Mouse (Mus musculus) kidney, postnatal 4 days (tissue): Measurements from ENCODE around the gene Cpm.
"Not testable (repeated sequence)": the region's sequence is repeated elsewhere in the genome, so short reads cannot be mapped to it uniquely, and the experiment has no call there.

Experiments used
- DNase-seq, 2 experiments: peaks; one replicate each; pipeline ENCODE4 v3.0.0; 2021; ENCODE audit warnings: mixed read lengths in 2 of 2

Gene Cpm

DNA sequence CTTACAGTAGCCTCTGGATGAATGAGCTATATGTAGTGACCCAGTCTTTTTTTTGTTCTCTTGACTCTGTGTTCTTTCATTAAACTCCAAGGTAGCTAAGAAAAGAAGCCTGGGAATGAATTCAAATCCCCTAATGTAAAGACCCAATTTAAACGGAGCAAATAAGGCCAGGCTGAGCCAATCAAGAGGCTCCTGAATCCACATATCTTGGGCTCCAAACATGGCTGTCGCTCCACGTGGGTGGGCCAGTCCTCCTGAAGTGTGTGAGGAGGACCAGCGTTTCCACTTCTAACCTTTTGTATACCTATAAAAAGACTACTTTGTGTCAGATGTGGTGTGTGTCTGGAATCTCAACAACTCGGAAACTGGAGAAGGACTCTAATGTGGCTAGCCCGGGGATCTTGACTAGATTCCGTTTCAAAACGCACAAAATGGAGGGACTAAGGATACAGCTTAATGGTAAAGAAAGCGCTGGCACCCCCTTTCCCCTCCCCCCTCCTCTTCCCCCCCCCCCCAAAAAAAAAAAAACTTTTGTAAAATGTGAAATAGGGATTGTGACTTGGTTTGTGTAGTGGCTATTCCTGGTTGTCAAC lies 98.3 kb downstream of the Cpm start:
- DNase-seq: no peak

DNA sequence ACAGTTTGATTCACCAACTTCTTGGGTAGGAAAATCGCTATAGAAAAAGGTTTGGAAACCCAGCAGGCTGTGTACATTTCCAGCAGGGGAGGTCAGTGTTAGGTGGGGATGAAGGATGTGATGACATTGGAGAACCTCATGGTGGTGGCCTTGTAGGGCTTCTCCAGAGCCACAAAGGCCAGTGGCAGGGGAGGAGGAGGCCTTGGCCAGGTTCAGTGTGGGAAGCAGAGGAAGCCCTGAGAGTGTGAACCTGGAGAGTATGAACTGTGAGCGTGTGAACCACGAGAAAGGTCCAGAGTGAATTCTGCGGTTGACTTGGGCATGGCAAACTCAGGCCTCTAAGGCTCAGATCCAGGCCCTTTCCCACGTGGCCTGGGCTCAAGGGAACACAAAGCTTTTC lies 99.3 kb downstream of the Cpm start:
- no peak for DNase-seq

DNA sequence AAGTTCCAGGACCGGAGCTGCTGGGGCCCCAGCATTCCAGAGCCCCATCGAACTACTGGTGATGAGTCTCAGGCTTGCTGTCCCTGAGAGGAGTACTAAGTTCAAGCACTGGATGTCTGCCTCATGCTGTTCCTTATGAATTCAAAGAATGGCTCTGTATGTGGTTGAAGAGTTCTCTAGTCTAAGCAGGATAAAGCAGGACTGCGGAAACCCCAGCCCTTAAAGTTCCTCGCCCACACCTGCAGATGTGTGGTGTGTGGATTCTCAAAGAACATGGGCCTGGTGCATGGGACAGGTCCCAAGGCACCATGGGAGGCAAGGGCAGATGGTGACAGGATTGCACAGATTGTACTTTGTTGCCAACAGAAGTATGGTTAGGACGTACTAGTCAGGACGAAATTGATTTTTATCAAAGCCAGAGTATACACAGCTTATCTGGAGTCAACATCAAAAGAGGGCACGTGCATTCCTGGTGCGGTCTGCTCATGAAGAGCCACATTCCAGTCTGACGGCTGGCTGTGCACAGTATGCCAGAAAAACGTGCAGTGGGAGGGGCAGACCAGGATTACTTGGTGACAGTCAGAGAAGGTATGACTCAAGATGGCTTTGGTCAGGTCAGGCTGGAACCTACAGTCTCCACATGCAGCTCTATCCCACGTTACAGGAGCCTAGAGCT lies 100.0 kb downstream of the Cpm start:
- no peak for DNase-seq

DNA sequence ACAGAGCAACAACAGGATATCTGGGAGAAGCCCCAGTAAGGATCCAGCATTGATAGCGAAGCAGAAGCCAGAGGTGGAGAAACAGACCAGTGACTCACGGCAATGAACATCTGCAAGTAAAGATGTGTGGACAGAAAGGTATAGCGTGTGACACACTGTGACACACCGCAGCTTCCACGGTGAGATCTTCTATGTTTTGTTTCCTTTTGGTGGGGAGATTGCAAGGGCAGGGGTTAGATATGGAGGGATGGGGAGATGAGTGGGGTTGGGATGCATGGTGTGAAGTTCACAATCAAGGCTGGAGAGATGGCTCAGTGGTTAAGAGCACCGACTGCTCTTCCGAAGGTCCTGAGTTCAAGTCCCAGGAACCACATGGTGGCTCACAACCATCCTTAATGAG lies 100.8 kb downstream of the Cpm start:
- DNase-seq: no peak

DNA sequence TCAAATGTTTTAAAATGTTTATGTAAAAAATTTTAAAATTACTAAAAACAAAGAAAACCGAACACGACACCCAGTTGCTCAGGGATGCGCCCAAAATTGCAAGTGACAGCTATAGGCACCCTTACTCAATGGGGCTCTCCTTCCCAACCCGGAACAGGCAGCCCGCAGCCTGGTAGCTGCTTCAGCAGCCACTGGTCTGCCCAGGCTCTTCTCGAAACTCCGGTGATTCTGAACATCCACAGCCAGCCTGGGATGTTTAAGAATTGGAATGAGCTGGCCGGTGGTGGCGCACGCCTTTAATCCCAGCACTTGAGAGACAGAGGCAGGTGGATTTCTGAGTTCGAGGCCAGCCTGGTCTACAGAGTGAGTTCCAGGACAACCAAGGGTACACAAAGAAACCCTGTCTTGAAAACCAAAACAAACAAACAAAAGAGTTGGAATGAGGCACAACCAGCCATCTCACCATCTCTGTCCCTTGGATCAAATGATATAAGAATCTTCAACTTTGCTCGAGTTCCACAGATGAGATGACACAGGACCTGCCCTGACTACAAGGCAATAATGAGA lies 101.4 kb downstream of the Cpm start:
- no peak for DNase-seq

DNA sequence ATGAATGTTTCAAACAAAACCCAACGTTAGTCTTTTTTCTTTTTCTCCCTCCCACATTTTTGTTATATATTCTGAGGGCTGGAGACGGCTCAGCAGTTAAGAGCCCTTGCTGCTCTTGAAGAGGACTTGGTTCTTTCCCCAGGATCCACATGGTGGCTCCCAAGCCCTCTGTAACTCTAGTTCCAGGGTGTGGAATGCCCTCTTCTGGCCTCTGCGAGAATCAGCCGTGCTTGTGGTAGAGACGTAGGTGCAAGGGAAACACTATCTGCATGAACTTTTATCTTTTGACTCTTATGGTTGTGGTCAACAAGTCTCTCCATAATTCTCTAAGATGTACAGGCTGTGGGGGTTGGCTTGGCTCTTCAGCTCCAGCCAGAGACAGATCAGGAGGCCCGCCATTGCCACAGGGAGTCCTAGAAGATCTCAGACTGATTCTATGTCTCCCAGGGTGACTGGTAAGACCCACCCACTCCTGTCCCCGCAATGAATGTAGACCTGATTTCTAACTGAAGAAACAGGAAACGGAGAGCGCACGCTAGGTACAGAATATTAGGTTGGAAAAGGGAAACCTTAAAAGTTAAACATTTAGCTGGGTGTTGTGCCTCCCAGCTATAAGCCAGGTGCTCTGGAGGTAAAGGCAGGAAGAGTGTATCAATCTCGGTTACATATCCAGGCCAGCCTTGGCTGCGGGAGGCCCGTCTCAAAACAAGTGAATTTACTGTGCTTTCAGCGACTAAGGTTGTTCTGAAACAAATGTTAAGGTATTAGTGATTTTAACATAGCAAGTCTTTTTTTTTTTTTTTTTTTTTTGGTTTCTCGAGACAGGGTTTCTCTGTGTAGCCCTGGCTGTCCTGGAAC lies 102.2 kb downstream of the Cpm start:
- peak; percentile 69 to 80 for DNase-seq

DNA sequence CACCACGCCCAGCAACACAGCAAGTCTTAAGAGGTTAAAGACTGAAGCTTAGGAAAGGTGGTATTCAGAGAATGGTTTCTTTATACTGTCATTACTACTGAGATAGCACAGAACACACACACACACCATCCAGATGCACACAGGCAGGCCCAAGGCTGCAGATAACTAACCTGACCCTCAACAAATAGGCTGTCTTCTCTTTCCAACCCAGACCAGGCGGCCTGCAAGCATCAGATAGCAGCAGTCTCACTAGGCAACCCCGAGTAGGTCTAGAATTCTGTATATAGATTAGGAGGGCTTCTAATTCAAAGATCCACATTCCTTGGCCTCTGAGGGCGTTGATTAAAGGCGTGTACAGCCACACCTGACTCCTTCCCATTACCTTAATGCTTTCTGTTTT lies 102.9 kb downstream of the Cpm start:
- DNase-seq: no peak

DNA sequence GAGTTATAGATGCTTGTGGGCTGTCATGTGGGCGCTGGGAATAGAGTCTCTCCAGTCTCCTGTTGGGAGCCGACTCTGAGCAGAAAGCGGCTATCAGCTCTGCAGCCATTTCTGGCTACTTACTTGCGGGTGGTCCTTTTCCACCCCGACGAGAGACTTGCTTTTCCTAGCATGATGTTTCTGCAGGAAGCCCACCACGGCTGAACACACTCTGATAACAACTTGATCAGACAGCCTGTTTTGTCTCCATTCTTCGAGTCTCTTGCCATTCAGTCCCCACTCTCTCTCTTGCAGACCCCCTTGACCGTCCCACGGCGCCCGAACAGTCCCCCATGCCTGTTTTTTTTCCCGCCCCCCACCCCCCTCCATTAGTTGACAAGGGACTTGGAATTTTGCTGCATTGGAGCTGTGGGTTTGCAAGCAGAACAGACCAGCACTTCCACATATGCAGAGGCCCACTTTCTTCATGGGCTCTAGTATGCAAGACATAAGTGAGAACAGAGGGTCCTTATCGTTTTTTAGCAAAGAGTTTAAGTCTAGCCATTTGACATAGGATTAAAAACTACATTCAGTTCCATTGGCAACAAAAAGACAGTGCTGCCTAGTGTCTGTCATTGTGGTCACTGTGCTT lies 103.8 kb downstream of the Cpm start:
- no peak for DNase-seq

DNA sequence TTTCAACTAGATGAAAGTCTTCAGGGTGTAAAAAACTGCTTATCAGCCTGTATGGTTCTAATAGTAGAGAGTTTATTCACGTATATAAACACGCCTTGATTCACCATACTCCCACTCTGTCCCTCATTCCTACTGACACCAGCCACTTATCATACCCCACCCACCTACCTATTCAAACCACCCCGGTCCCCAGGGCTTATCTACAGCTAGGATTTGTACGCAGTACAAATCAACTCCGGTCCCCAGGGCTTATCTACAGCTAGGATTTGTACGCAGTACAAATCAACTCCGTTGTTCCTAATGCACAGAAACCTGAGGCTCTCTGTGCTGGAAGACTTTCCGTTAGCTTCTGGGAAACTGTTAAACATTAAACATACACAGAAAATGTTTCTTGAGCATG lies 104.3 kb downstream of the Cpm start:
- not testable (repeated sequence) for DNase-seq

DNA sequence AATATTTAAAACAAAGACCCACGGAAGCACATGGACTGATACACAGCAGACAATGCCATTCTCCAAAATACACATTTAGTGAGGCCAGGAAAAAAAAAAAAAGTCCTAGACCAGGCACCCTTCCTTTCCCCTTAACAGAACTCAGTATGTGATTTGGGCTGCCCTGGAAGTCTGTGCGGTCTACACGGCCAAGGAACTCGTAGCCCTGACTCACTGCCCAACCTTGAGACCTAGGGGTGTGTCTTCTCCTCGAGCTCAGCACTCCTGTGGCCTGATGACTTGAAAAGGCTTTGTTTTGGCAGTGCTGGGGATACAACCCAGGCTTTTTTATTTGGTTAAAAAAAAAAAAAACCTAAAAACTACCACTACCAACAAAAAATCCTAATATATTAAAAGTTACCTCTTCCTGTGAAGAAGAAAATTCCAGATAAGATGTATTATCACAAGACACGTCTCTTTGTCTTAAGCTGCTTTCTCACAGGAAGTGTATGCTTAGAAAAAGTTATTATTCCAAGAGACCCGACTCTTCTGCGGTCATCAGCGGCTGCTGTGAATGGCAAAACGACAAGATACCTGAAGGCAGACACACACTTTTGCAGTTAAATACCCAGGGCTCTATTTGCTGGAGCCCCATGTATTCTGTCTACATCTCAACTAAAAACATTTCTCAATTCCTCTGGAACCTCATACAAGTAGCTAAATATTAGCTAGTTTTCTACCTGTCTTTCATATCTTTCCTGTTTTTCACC lies 105.0 kb downstream of the Cpm start:
- not testable (repeated sequence) for DNase-seq

DNA sequence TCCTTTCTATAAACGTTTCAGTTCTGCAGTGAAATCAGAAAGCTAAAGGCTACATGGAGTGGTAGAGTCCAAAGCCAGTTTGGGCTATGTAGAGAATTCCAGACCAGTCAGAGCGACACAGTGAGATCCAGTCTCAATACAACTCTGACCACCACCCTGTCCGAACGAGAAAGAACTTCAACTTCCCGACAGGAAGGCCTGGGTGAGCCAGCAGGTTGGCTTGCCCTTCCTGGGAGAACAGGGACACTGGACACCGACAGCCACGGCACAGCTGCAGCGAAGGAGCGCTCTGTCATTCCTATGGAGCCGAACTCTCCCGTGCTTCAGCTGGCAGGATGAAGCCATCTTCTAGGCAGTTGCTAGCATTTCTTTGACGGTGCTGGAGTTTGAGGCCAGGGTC lies 106.1 kb downstream of the Cpm start:
- not testable (repeated sequence) for DNase-seq

DNA sequence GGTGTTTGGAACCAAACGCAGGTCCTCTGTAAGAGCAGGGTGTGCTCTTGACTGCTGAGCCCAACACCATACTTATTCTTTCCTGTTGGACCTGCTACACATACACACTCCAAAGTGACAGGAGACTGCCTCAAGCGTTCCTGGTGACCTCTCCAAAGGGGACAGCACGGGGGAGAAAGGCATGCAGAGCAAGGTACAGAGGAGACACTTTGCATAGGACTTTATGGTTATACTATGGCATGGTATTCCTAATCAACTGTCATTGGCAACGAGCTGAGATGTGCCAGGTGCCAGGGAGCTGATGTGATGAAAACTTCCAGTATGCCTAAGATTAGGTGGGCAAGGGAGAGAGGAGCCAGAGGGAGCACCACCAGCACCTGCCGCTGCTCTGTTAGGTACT lies 107.3 kb downstream of the Cpm start:
- DNase-seq: no peak
